ENCODE assay signal across 10 mouse cellular contexts in genomic region chr2:146279430-146280220, GRCm38 (mm10). TPM values are rescaled to one million over a fixed set of nuclear protein-coding genes. Genes with fewer than 3 reads are reported as not detected.
DNase-seq lines count a peak whose midpoint lies in the region; ATAC-seq and TF ChIP-seq lines count a peak whose summit lies in the region.
"Had no signal": no experiment of that assay in that cellular context is flagged by ENCODE, and none has a peak within 500 bp of the region (broad histone marks: within the 10 kb centered on the region; RNA-seq: fewer than 3 reads in every experiment).

No protein-coding gene starts in this region.

- TF ChIP-seq CTCF in forebrain, postnatal 0 days (IDR thresholded peaks at IDR 0.05; ENCODE audit: low read depth): no peak
- no peak for TF ChIP-seq CTCF in midbrain, postnatal 0 days (IDR thresholded peaks at IDR 0.05)

- H3K9me3 ChIP-seq in forebrain, postnatal 0 days (ENCODE audit: low read length): no peaks in the 10 kb centered on the region
- H3K9me3 ChIP-seq in midbrain, postnatal 0 days (ENCODE audit: low read length): no peaks in the 10 kb centered on the region

- peak overlapping the region; percentile 71; the same call in 1 of the 2 replicates for H3K27ac ChIP-seq in forebrain, postnatal 0 days (ENCODE audit: low read depth, low read length)
- H3K27ac ChIP-seq in midbrain, postnatal 0 days (ENCODE audit: low read depth, low read length): peak overlapping the region; percentile 55; the same call in 1 of the 2 replicates

- peak overlapping the region; percentile 26 for H3K4me2 ChIP-seq in forebrain, postnatal 0 days (ENCODE audit: low read depth)
- peak overlapping the region; percentile 34 for H3K4me2 ChIP-seq in midbrain, postnatal 0 days (ENCODE audit: low read depth, low read length, poor library complexity, severe bottlenecking)

- peak overlapping the region; percentile 11; the same call in 1 of the 2 replicates for H3K9ac ChIP-seq in forebrain, postnatal 0 days
- H3K9ac ChIP-seq in midbrain, postnatal 0 days (replicated peaks; ENCODE audit: low read length, poor library complexity, severe bottlenecking): 0 out of 2 replicates have a peak overlapping the region, but pooled peaks have one; percentile 24

- WGBS in forebrain, postnatal 0 days: 10% methylated on average over 24 of the region's 24 CpGs
- WGBS in midbrain, postnatal 0 days: 21% methylated on average over 24 of the region's 24 CpGs

- no peaks in the 10 kb centered on the region for H3K27me3 ChIP-seq in forebrain, postnatal 0 days (ENCODE audit: insufficient read depth, low read length)
- H3K27me3 ChIP-seq in midbrain, postnatal 0 days (ENCODE audit: insufficient read depth, low read length): no peaks in the 10 kb centered on the region

- DNase-seq in layer of hippocampus, postnatal 10 days (ENCODE audit: low spot score in 2 of 2): peak; percentile 41 to 59
- no peak for DNase-seq in layer of hippocampus, adult 9-11 months
- peak; percentile 59 for DNase-seq in cerebellum, adult 9-11 months
- DNase-seq in forebrain, postnatal 0 days: peak; percentile 68
- peak; percentile 84 for DNase-seq in midbrain, postnatal 0 days (ENCODE audit: low spot score)
- no peak for DNase-seq in ovary, adult 18-20 months (ENCODE audit: low spot score)
- no peak for DNase-seq in spleen, adult 12 weeks (ENCODE audit: low spot score)
- DNase-seq in heart, postnatal 14 days: no peak

- no peak overlapping the region for H3K4me3 ChIP-seq in forebrain, postnatal 0 days (ENCODE audit: low read depth, low read length)
- H3K4me3 ChIP-seq in midbrain, postnatal 0 days (ENCODE audit: low read depth, low read length): no peak overlapping the region

- peak; percentile 76 for ATAC-seq in forebrain, postnatal 0 days
- ATAC-seq in midbrain, postnatal 0 days (ENCODE audit: low FRiP score): peak; percentile 74
- ATAC-seq: CD4-positive, CD25-positive, alpha-beta regulatory T cell, adult 4 months had no signal

- H3K4me1 ChIP-seq in forebrain, postnatal 0 days (ENCODE audit: insufficient read depth): peaks cover 13% of the 10 kb centered on the region; the same call in 1 of the 2 replicates
- peaks cover 7% of the 10 kb centered on the region; the same call in 1 of the 2 replicates for H3K4me1 ChIP-seq in midbrain, postnatal 0 days (ENCODE audit: insufficient read depth, low read length)

- H3K36me3 ChIP-seq in forebrain, postnatal 0 days (ENCODE audit: insufficient read depth): no peaks in the 10 kb centered on the region
- no peaks in the 10 kb centered on the region for H3K36me3 ChIP-seq in midbrain, postnatal 0 days (ENCODE audit: insufficient read depth, low read length)

- intact Hi-C loops in heart, postnatal 14 days (cut with DNase I): no loop called here

RNA-seq across cellular contexts. Expression of gene Insm1, which starts 57.9 kb away (rescaled TPM):
- 10 to 100 TPM in 1 of 2 experiments, 1 to 10 TPM in 1; 9.7 to 10.4 TPM for total RNA-seq in layer of hippocampus, postnatal 10 days (2021)
- total RNA-seq in forebrain, postnatal 0 days (2014; rRNA removed): 16.8 and 30.8 TPM in 2 replicates
- polyA plus RNA-seq in forebrain, postnatal 0 days (2015; fragmentation: Nextera tagmentation; extraction: Ambion mirVana): 4.6 and 4.8 TPM in 2 replicates
- 13.9 and 20.6 TPM in 2 replicates for total RNA-seq in midbrain, postnatal 0 days (2014; rRNA removed)
- 1.5 and 1.9 TPM in 2 replicates for polyA plus RNA-seq in midbrain, postnatal 0 days (2015; fragmentation: Nextera tagmentation; extraction: Ambion mirVana)
- under 1 TPM in 1 of 2 experiments, not detected in 1; 0.12 TPM for total RNA-seq in heart, postnatal 14 days (2021)
- total RNA-seq: hematopoietic stem cell, adult 5-6 weeks had no signal
- polyA plus RNA-seq: CD4-positive, CD25-positive, alpha-beta regulatory T cell, adult 4 months had no signal

Comparison
In these comparisons a context has a peak if more than half of its experiments do, and no peak if none do; other contexts are left out.
1. DNase-seq: peak in layer of hippocampus, postnatal 10 days (2 of 2), cerebellum, adult 9-11 months (single experiment), forebrain, postnatal 0 days (single experiment) and midbrain, postnatal 0 days (single experiment); none in layer of hippocampus, adult 9-11 months (single experiment), ovary, adult 18-20 months (single experiment), spleen, adult 12 weeks (single experiment) and heart, postnatal 14 days (0 of 2).
2. RNA of gene Insm1, which starts 57.9 kb away (total RNA-seq): 16.8 to 30.8 TPM in forebrain, postnatal 0 days, 13.9 to 20.6 TPM in midbrain, postnatal 0 days and 9.7 to 10.4 TPM in layer of hippocampus, postnatal 10 days; 0.12 TPM in heart, postnatal 14 days; every median in the first group is over 4 times any median in the second.